10 mouse cellular contexts compared by ENCODE assay signal in the genomic region with DNA sequence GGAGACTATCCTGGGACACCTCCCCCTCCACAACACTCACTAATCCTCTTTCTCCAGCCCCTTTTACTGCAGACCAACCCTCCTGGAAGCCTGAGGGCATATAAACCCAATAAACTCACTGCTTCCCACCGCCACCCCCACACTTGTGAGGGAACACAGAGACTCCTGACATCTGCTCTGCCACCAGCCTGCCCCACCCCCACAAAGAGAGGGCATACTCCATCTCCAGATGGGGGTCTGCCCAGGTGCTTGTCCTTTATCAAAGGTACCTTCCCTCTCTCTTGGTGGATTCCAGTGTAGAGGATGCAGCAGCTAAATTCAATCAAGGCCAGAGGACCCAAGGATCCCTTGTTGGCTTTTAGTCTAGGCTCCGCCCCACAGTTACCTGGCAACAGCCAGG. TPM values are rescaled to one million over a fixed set of nuclear protein-coding genes. Genes with fewer than 3 reads are reported as not detected.
"Had no signal": no experiment of that assay in that cellular context is flagged by ENCODE, and none has a peak within 500 bp of the region (broad histone marks: within the 10 kb centered on the region; RNA-seq: fewer than 3 reads in every experiment).

No protein-coding gene starts in this region.

- DNase-seq: kidney, adult 8-10 months; kidney, postnatal 25 days; liver; liver, embryonic 13.5 days; lung, adult 18-20 months; right cerebral cortex, adult 18-20 months; right cerebral cortex, postnatal 25 days; thymus, postnatal 4 days had no signal

- ATAC-seq: midbrain, embryonic 16.5 days had no signal

RNA-seq across cellular contexts. Expression of gene Cplx1, which starts 28.8 kb away (rescaled TPM):
- total RNA-seq: megakaryocyte-erythroid progenitor cell, adult 5-6 weeks had no signal
